Mouse (Mus musculus): ENCODE data around the gene Pex13.
"Not testable (repeated sequence)": the region's sequence is repeated elsewhere in the genome, so short reads cannot be mapped to it uniquely, and the experiment has no call there.

Pex13 gene

GRCm38 (mm10) chr11:23647431-23647830 lies 18.3 kb downstream of the Pex13 start:
- no peak for DNase-seq (ENCODE audit: low spot score in 2 of 2)

GRCm38 (mm10) chr11:23634573-23634972 lies 31.2 kb downstream of the Pex13 start:
- no peak for DNase-seq (ENCODE audit: low spot score in 2 of 2)

DNA sequence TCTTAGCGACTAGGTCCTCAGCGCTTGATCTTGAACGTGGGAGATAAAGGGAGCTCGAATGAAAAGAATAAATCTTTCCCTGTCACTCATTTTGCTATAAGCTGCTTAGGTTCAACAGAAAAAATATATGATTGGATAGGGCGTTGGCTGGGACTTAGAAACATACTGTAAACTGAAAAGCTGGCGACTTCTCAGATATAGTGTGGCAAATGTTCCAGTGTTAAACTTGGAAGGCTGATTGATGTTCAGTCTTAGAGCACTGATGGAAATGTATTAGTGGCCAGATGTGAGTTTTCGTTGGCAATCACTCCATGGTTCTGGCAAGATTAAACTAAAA lies 31.9 kb downstream of the Pex13 start:
- DNase-seq (ENCODE audit: low spot score in 2 of 2): no peak

DNA sequence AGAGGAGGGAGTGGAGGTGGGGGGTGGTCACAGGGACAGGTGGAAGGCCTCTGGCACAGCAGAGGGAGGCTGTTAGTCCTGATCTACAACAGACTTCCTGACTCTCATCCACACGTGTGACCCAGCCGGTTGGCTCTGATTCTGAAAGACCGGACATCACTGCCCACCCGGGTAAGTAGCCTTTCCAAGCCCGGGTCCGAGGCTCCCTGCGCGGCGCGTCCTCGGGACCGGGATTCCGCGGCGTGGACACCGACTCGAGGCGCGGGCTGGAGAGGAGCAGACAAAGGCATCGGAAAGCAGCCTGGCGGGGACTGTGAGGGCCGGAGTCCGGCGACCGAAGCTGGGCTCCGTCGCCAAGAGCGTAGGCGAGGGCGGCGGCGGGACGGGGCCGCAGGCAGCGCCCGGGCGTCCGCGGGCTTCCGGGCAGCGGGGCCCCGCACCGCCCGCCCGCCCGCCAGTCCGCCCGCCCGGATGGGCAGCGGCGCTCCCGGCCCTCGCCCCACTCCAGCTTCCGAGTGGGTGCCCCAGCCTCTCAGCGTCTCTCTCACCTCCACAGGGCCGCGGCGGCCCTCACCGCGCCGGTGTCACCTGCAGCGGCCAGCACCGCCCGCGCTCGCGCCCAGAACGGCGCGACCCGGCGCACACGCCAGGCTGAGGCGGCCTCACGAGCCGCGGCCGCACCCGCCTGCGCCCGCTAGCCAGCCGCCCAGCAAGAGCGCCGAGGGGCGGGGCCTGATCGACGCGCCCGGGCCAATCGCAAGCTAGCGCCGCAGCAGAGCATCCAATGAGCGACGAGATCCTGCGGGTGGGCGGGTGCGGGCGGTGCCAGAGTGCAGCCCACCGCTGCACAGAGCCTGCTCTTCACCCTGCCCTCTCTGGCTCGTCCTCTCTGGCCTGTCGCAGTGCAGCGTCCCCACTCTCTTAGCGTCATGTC lies 32.5 kb downstream of the Pex13 start, which contains the start of gene 0610010F05Rik:
Gene 0610010F05Rik (minus strand): TSS at position 695 of the 934 bp plus-strand sequence.
- DNase-seq (ENCODE audit: low spot score in 2 of 2): peak; percentile 71 to 75

DNA sequence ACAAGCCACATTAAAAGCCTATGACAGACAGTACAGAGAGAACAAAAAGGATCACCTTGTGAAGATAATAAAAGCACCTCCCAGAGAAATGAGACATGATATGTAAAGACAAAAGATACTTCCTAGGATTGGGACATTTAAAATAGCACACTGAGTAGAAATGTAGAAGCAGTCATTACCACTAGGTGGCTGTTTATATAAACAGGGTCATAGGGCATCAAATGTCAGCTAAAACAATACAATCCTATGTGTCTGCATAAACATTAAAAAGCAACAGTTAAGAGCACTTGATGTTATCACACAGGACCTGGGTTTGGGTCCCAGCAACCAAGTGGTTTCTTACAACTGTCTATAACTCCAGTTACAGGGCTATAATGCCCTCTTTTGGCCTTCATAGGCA lies 35.1 kb downstream of the Pex13 start:
- DNase-seq (ENCODE audit: low spot score in 2 of 2): no peak

- no peak for DNase-seq (ENCODE audit: low spot score in 2 of 2)
These were observed 46.8 kb downstream of the Pex13 start for GRCm38 (mm10) chr11:23618995-23619394.

DNA sequence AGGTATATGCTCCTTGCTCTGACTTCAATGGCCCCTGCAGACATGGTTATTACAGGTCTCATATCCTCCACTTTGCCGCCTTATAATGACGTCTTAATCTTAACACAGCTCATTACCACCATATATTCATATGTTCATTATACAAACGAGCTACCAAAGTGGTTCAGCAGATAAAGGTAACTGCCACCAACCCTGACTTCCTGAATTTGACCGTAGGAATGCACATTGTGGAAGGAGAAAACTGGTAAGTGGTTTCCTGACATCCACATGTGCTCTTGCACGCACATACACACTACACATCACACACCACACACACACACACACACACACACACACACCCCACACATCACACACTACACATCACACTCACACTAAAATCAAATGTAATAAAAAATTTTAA lies 51.2 kb downstream of the Pex13 start:
- no peak for DNase-seq (ENCODE audit: low spot score in 2 of 2)

GRCm38 (mm10) chr11:23607291-23607690 lies 58.5 kb downstream of the Pex13 start:
- not testable (repeated sequence) for DNase-seq (ENCODE audit: low spot score in 2 of 2)

All from spleen, postnatal 14 days (tissue).